Mouse (Mus musculus): Measurements from ENCODE around the gene Trp73. TPM values are rescaled to one million over a fixed set of nuclear protein-coding genes. Genes with fewer than 3 reads are reported as not detected.

The Trp73 gene
- total RNA-seq, 1 experiment: 2.6 TPM

GRCm38 (mm10) chr4:154012132-154012882 lies 127.7 kb downstream of the Trp73 start:
- H3K36me3 ChIP-seq (ENCODE audit: control insufficient read depth, insufficient read depth, low read length, poor library complexity, severe bottlenecking): peaks cover 27% of the 10 kb centered on the region
- TF ChIP-seq ZC3H11A (IDR thresholded peaks at IDR 0.05; ENCODE audit: borderline replicate concordance, low read depth, low read length) (no peak), HCFC1 (IDR thresholded peaks at IDR 0.05; ENCODE audit: borderline replicate concordance, insufficient read depth, low read length) (0 out of 2 replicates have a peak, but pooled peaks have one; percentile 11)
- in situ Hi-C loops (cut with MboI; ENCODE audit: low sequenced_read_pairs in 2 of 2, unreplicated experiment in 2 of 2): no loop called here
- DNase-seq (ENCODE audit: low read depth, low spot score): peak; percentile 20
- peak overlapping the region; percentile 82 to 99 for H3K4me3 ChIP-seq (ENCODE audit: insufficient read depth in 1 of 2, low read depth in 1 of 2, low read length in 2 of 2, poor library complexity in 1 of 2, severe bottlenecking in 1 of 2)
- H3K27ac ChIP-seq (ENCODE audit: insufficient read depth, low read depth, low read length, poor library complexity, severe bottlenecking): peak overlapping the region; percentile 11
- no peaks in the 10 kb centered on the region for H3K9me3 ChIP-seq (ENCODE audit: control insufficient read depth, insufficient read depth, low read depth, low read length)
- H3K9ac ChIP-seq (ENCODE audit: insufficient read depth, low read depth, low read length, poor library complexity, severe bottlenecking): peak overlapping the region; percentile 95
- peaks cover 5 to 14% of the 10 kb centered on the region in 2 experiments; a peak in 2 of 4 replicates for H3K4me1 ChIP-seq (ENCODE audit: control insufficient read depth in 2 of 2, insufficient read depth in 2 of 2, low read length in 2 of 2, poor library complexity in 1 of 2)

- Histone ChIP-seq H3K9me3 (ENCODE audit: control insufficient read depth, insufficient read depth, low read depth, low read length) (no peaks in the 10 kb centered on the region), H3K9ac (ENCODE audit: insufficient read depth, low read depth, low read length, poor library complexity, severe bottlenecking) (peak within 1 kb of the TSS; percentile 95), H3K4me3 (ENCODE audit: insufficient read depth in 1 of 2, low read depth in 1 of 2, low read length in 2 of 2, poor library complexity in 1 of 2, severe bottlenecking in 1 of 2) (peak within 1 kb of the TSS; percentile 82 to 99), H3K36me3 (ENCODE audit: control insufficient read depth, insufficient read depth, low read length, poor library complexity, severe bottlenecking) (peaks cover 24% of the 10 kb centered on the region), H3K4me1 (ENCODE audit: control insufficient read depth in 2 of 2, insufficient read depth in 2 of 2, low read length in 2 of 2, poor library complexity in 1 of 2) (peaks cover 5 to 14% of the 10 kb centered on the region in 2 experiments; a peak in 2 of 4 replicates), H3K27ac (ENCODE audit: insufficient read depth, low read depth, low read length, poor library complexity, severe bottlenecking) (peak within 1 kb of the TSS; percentile 11)
- in situ Hi-C loops (cut with MboI; ENCODE audit: low sequenced_read_pairs in 2 of 2, unreplicated experiment in 2 of 2): no loop called here
- DNase-seq (ENCODE audit: low read depth, low spot score): peak; percentile 56
- TF ChIP-seq HCFC1 (IDR thresholded peaks at IDR 0.05; ENCODE audit: borderline replicate concordance, insufficient read depth, low read length): peak; percentile 69; the same call in 1 of the 2 replicates
- no peak for TF ChIP-seq ZNF384 (IDR thresholded peaks at IDR 0.05; ENCODE audit: low read depth, low read length)
- no peak for TF ChIP-seq ZC3H11A (IDR thresholded peaks at IDR 0.05; ENCODE audit: borderline replicate concordance, low read depth, low read length)
- TF ChIP-seq MAFK (IDR thresholded peaks at IDR 0.05; ENCODE audit: insufficient read depth, low read depth, low read length): no peak
Measured at GRCm38 (mm10) chr4:154011646-154012089, 128.3 kb downstream of the Trp73 start, which contains the start of gene Lrrc47. Gene Lrrc47, plus strand, starts transcription at chr4:154011731.

GRCm38 (mm10) chr4:154010907-154011645 lies 128.9 kb downstream of the Trp73 start:
- no peak for DNase-seq (ENCODE audit: low read depth, low spot score)
- Histone ChIP-seq H3K27ac (ENCODE audit: insufficient read depth, low read depth, low read length, poor library complexity, severe bottlenecking) (no peak overlapping the region), H3K36me3 (ENCODE audit: control insufficient read depth, insufficient read depth, low read length, poor library complexity, severe bottlenecking) (peaks cover 26% of the 10 kb centered on the region), H3K9me3 (ENCODE audit: control insufficient read depth, insufficient read depth, low read depth, low read length) (no peaks in the 10 kb centered on the region), H3K9ac (ENCODE audit: insufficient read depth, low read depth, low read length, poor library complexity, severe bottlenecking) (peak overlapping the region; percentile 88), H3K4me1 (ENCODE audit: control insufficient read depth in 2 of 2, insufficient read depth in 2 of 2, low read length in 2 of 2, poor library complexity in 1 of 2) (peaks cover 5 to 14% of the 10 kb centered on the region in 2 experiments; a peak in 2 of 4 replicates), H3K4me3 (ENCODE audit: insufficient read depth in 1 of 2, low read depth in 1 of 2, low read length in 2 of 2, poor library complexity in 1 of 2, severe bottlenecking in 1 of 2) (peak overlapping the region; percentile 82 to 99)
- TF ChIP-seq HCFC1 (IDR thresholded peaks at IDR 0.05; ENCODE audit: borderline replicate concordance, insufficient read depth, low read length) (no peak), MAFK (IDR thresholded peaks at IDR 0.05; ENCODE audit: insufficient read depth, low read depth, low read length) (no peak), ZNF384 (IDR thresholded peaks at IDR 0.05; ENCODE audit: low read depth, low read length) (no peak), ZC3H11A (IDR thresholded peaks at IDR 0.05; ENCODE audit: borderline replicate concordance, low read depth, low read length) (no peak), CHD2 (IDR thresholded peaks at IDR 0.05; ENCODE audit: low read depth, low read length) (no peak)
- in situ Hi-C loops (cut with MboI; ENCODE audit: low sequenced_read_pairs in 2 of 2, unreplicated experiment in 2 of 2): no loop called here

- Histone ChIP-seq H3K4me1 (ENCODE audit: control insufficient read depth in 2 of 2, insufficient read depth in 2 of 2, low read length in 2 of 2, poor library complexity in 1 of 2) (peaks cover 0 to 2% of the 10 kb centered on the region in 2 experiments; a peak in 1 of 4 replicates), H3K9me3 (ENCODE audit: control insufficient read depth, insufficient read depth, low read depth, low read length) (no peaks in the 10 kb centered on the region), H3K36me3 (ENCODE audit: control insufficient read depth, insufficient read depth, low read length, poor library complexity, severe bottlenecking) (peaks cover 19% of the 10 kb centered on the region), H3K4me3 (ENCODE audit: insufficient read depth in 1 of 2, low read depth in 1 of 2, low read length in 2 of 2, poor library complexity in 1 of 2, severe bottlenecking in 1 of 2) (no peak overlapping the region), H3K9ac (ENCODE audit: insufficient read depth, low read depth, low read length, poor library complexity, severe bottlenecking) (no peak overlapping the region), H3K27ac (ENCODE audit: insufficient read depth, low read depth, low read length, poor library complexity, severe bottlenecking) (no peak overlapping the region)
- no peak for TF ChIP-seq ZC3H11A (IDR thresholded peaks at IDR 0.05; ENCODE audit: borderline replicate concordance, low read depth, low read length)
- no peak for TF ChIP-seq HCFC1 (IDR thresholded peaks at IDR 0.05; ENCODE audit: borderline replicate concordance, insufficient read depth, low read length)
- TF ChIP-seq ZNF384 (IDR thresholded peaks at IDR 0.05; ENCODE audit: low read depth, low read length): no peak
- TF ChIP-seq MAFK (IDR thresholded peaks at IDR 0.05; ENCODE audit: insufficient read depth, low read depth, low read length): no peak
- in situ Hi-C loops (cut with MboI; ENCODE audit: low sequenced_read_pairs in 2 of 2, unreplicated experiment in 2 of 2): no loop called here
- no peak for DNase-seq (ENCODE audit: low read depth, low spot score)
Measured at GRCm38 (mm10) chr4:154007759-154008158, 132.2 kb downstream of the Trp73 start.
